Mouse (Mus musculus) liver, embryonic 14.5 days (tissue): ENCODE data around the gene Nprl2. TPM values are rescaled to one million over a fixed set of nuclear protein-coding genes. Genes with fewer than 3 reads are reported as not detected.
"Not testable (repeated sequence)": the region's sequence is repeated elsewhere in the genome, so short reads cannot be mapped to it uniquely, and the experiment has no call there.

Source experiments
- ATAC-seq: fragments of 200-750 bp; cut with Nextera tagmentation; 2 replicates; pipeline ENCODE4 v1.8.0; 2017; ENCODE audit warnings: moderate number of reproducible peaks, mild to moderate bottlenecking, moderate library complexity; ENCODE audit not compliant: insufficient read depth
- DNase-seq, 3 experiments: peaks; one replicate each; pipeline ENCODE4 v3.0.0-alpha.2; 2012 to 2013; ENCODE audit warnings: low read depth in 3 of 3, low spot score in 3 of 3
- H3K27ac ChIP-seq: fragments of 300-500 bp; sonication (generic); 2 replicates; pipeline ENCODE4 v1.5.1; 2014; ENCODE audit warnings: moderate library complexity, mild to moderate bottlenecking, control low read depth, inconsistent platforms
- H3K27me3 ChIP-seq: fragments of 300-500 bp; sonication (generic); 2 replicates; pipeline ENCODE4 v1.6.1; 2014; ENCODE audit warnings: mild to moderate bottlenecking, low read length, moderate library complexity; ENCODE audit not compliant: control insufficient read depth, insufficient read depth
- H3K36me3 ChIP-seq: fragments of 300-500 bp; sonication (generic); replicated peaks from 2 replicates; pipeline ENCODE4 v1.6.1; 2014; ENCODE audit warnings: low read depth; ENCODE audit not compliant: control insufficient read depth, insufficient read depth
- H3K4me1 ChIP-seq, 2 experiments: fragments of 200-500 bp in 1 of 2; fragments of 300-500 bp in 1 of 2; sonication (generic) in 1 of 2; replicated peaks; 2 replicates each; pipeline ENCODE4 v1.6.1; 2012 to 2014; ENCODE audit warnings: antibody characterized with exemption in 1 of 2, inconsistent platforms in 1 of 2, low read length in 1 of 2; ENCODE audit not compliant: control insufficient read depth in 2 of 2, insufficient read depth in 2 of 2
- H3K4me2 ChIP-seq: fragments of 300-500 bp; sonication (generic); 2 replicates; pipeline ENCODE4 v1.6.1; 2014; ENCODE audit warnings: low read depth, mild to moderate bottlenecking, control low read depth, moderate library complexity
- H3K4me3 ChIP-seq, 2 experiments: fragments of 200-500 bp in 1 of 2; fragments of 300-500 bp in 1 of 2; sonication (generic) in 1 of 2; 2 replicates each; pipeline ENCODE4 v1.5.1; 2012 to 2014; ENCODE audit warnings: low read depth in 2 of 2, low read length in 2 of 2, mild to moderate bottlenecking in 2 of 2, control low read depth in 1 of 2, inconsistent platforms in 1 of 2, moderate library complexity in 1 of 2; ENCODE audit not compliant: insufficient read depth in 1 of 2
- H3K9ac ChIP-seq: fragments of 300-500 bp; sonication (generic); replicated peaks from 2 replicates; pipeline ENCODE4 v1.6.1; 2014; ENCODE audit warnings: mild to moderate bottlenecking, control low read depth, moderate library complexity
- H3K9me3 ChIP-seq: fragments of 300-500 bp; sonication (generic); 2 replicates; pipeline ENCODE4 v1.6.1; 2016; ENCODE audit warnings: low read length, mixed read lengths; ENCODE audit not compliant: control insufficient read depth
- CTCF ChIP-seq: IDR thresholded peaks from 2 replicates; pipeline ENCODE4 v1.5.1; 2016; ENCODE audit warnings: antibody characterized with exemption, low read depth, control low read depth
- EP300 ChIP-seq: IDR thresholded peaks from 2 replicates; pipeline ENCODE4 v1.6.1; 2016; ENCODE audit warnings: antibody characterized with exemption, low read depth
- WGBS: fragments of 180-500 bp; shearing (Covaris S2); extraction: QIAGEN DNeasy Blood & Tissue Kit; methylation state at CpG from one replicate; pipeline ENCODE4 v1.1.7; 2014; ENCODE audit not compliant: insufficient replicate concordance; 5-methylcytosine and 5-hydroxymethylcytosine counted together
- polyA plus RNA-seq, 2 experiments: library from polyadenylated mRNA; depleted of rRNA in 1 of 2; stranded (reverse) in 1 of 2; unstranded in 1 of 2; fragments of >200 nt; fragmentation: Nextera tagmentation in 1 of 2; extraction: Ambion mirVana in 1 of 2; gene quantifications; 2 replicates each; pipeline versions ENCODE4 v1.2.1 to v1.2.3; 2012 to 2014

The Nprl2 gene
- polyA plus RNA-seq, 2 experiments = 9.2 to 10.5 TPM

GRCm38 (mm10) chr9:107570016-107570415, 28.0 kb downstream of the Nprl2 start:
- Histone ChIP-seq H3K9ac (peak overlapping the region; percentile 87), H3K4me3 (peak overlapping the region; percentile 86 to 88), H3K4me1 (peaks cover 42 to 56% of the 10 kb centered on the region in 2 experiments), H3K36me3 (peaks cover 12% of the 10 kb centered on the region), H3K4me2 (peak overlapping the region; percentile 85), H3K9me3 (no peaks in the 10 kb centered on the region), H3K27ac (peak overlapping the region; percentile 84), H3K27me3 (no peaks in the 10 kb centered on the region)
- TF ChIP-seq CTCF (0 out of 2 replicates have a peak, but pooled peaks have one; percentile 4), EP300 (no peak)
- no peak for DNase-seq
- 64% methylated on average over 13 of the region's 13 CpGs for WGBS
- no peak for ATAC-seq

GRCm38 (mm10) chr9:107570845-107571244, 28.8 kb downstream of the Nprl2 start:
- TF ChIP-seq CTCF = no peak
- TF ChIP-seq EP300 = peak; percentile 89
- DNase-seq (peak; percentile 70 to 81 (median 75)), ATAC-seq (peak; percentile 71)
- Histone ChIP-seq H3K9ac (peak overlapping the region; percentile 87), H3K4me2 (peak overlapping the region; percentile 85), H3K27ac (peak overlapping the region; percentile 84), H3K27me3 (no peaks in the 10 kb centered on the region), H3K4me3 (peak overlapping the region; percentile 86 to 88), H3K36me3 (peaks cover 12% of the 10 kb centered on the region), H3K9me3 (no peaks in the 10 kb centered on the region), H3K4me1 (peaks cover 45 to 58% of the 10 kb centered on the region in 2 experiments)
- WGBS = 38% methylated on average over 21 of the region's 21 CpGs

- H3K36me3 ChIP-seq = peaks cover 12% of the 10 kb centered on the region
- peaks cover 50 to 60% of the 10 kb centered on the region in 2 experiments for H3K4me1 ChIP-seq
- TF ChIP-seq EP300 (no peak), CTCF (no peak)
- H3K9ac ChIP-seq = peak overlapping the region; percentile 87
- peak overlapping the region; percentile 84 for H3K27ac ChIP-seq
- H3K9me3 ChIP-seq = no peaks in the 10 kb centered on the region
- H3K4me3 ChIP-seq = peak overlapping the region; percentile 86 to 88
- ATAC-seq (peak; percentile 32; the same call in 1 of the 2 replicates), DNase-seq (no peak)
- 75% methylated on average over 22 of the region's 22 CpGs for WGBS
- peak overlapping the region; percentile 85 for H3K4me2 ChIP-seq
- H3K27me3 ChIP-seq = no peaks in the 10 kb centered on the region
These were observed 29.7 kb downstream of the Nprl2 start for GRCm38 (mm10) chr9:107571534-107572326.

GRCm38 (mm10) chr9:107572327-107572662, 30.3 kb downstream of the Nprl2 start:
- no peak for DNase-seq
- peak overlapping the region; percentile 85 for H3K4me2 ChIP-seq
- H3K9ac ChIP-seq = no peak overlapping the region; the same call in 1 of the 2 replicates
- no peak for ATAC-seq
- WGBS = 83% methylated on average over 2 of the region's 2 CpGs
- H3K27me3 ChIP-seq = no peaks in the 10 kb centered on the region
- H3K27ac ChIP-seq = peak overlapping the region; percentile 84
- no peak for TF ChIP-seq CTCF
- no peak for TF ChIP-seq EP300
- H3K9me3 ChIP-seq = no peaks in the 10 kb centered on the region
- peaks cover 12% of the 10 kb centered on the region for H3K36me3 ChIP-seq
- peaks cover 53 to 59% of the 10 kb centered on the region in 2 experiments for H3K4me1 ChIP-seq
- no peak overlapping the region; a peak in 1 of 4 replicates for H3K4me3 ChIP-seq

- Histone ChIP-seq H3K36me3 (peaks cover 12% of the 10 kb centered on the region), H3K4me1 (peaks cover 46 to 50% of the 10 kb centered on the region in 2 experiments)
- H3K27ac ChIP-seq, DNase-seq, H3K27me3 ChIP-seq, H3K9ac ChIP-seq, H3K4me3 ChIP-seq, H3K9me3 ChIP-seq, ATAC-seq, H3K4me2 ChIP-seq: not testable (repeated sequence)
- TF ChIP-seq CTCF = peak; percentile 48
- WGBS = 70% methylated on average over 6 of the region's 6 CpGs
These were observed 31.7 kb downstream of the Nprl2 start for GRCm38 (mm10) chr9:107573774-107574173.
